Mouse (Mus musculus): Measurements from ENCODE around the gene Glyctk. TPM values are rescaled to one million over a fixed set of nuclear protein-coding genes. Genes with fewer than 3 reads are reported as not detected.

Glyctk gene
- polyA plus RNA-seq, 1 experiment from 2014 or later: 3.0 TPM

GRCm38 (mm10) chr9:106197081-106197713 is 39.3 kb upstream of the Glyctk start:
- Histone ChIP-seq H3K27ac (replicated peaks) (no peak overlapping the region), H3K9me3 (replicated peaks) (no peaks in the 10 kb centered on the region), H3K27me3 (no peaks in the 10 kb centered on the region), H3K4me2 (replicated peaks) (no peak overlapping the region), H3K9ac (no peak overlapping the region), H3K4me3 (replicated peaks) (no peak overlapping the region), H3K4me1 (peaks cover 22% of the 10 kb centered on the region), H3K36me3 (peaks cover 39% of the 10 kb centered on the region)
- ATAC-seq (ENCODE audit: insufficient number of reproducible peaks, low FRiP score, low TSS enrichment, low read depth): no peak
- WGBS: 90% methylated on average over 3 of the region's 3 CpGs

GRCm38 (mm10) chr9:106195693-106196092 is 37.8 kb upstream of the Glyctk start:
- no peak overlapping the region for H3K9ac ChIP-seq
- no peak for ATAC-seq (ENCODE audit: insufficient number of reproducible peaks, low FRiP score, low TSS enrichment, low read depth)
- H3K4me1 ChIP-seq: peaks cover 21% of the 10 kb centered on the region
- H3K4me2 ChIP-seq (replicated peaks): no peak overlapping the region
- no peaks in the 10 kb centered on the region for H3K9me3 ChIP-seq (replicated peaks)
- no peaks in the 10 kb centered on the region for H3K27me3 ChIP-seq
- 90% methylated on average over 8 of the region's 8 CpGs for WGBS
- no peak overlapping the region for H3K4me3 ChIP-seq (replicated peaks)
- H3K27ac ChIP-seq (replicated peaks): no peak overlapping the region
- H3K36me3 ChIP-seq: peaks cover 52% of the 10 kb centered on the region

- no peaks in the 10 kb centered on the region for H3K9me3 ChIP-seq (replicated peaks)
- H3K27me3 ChIP-seq: no peaks in the 10 kb centered on the region
- no peak overlapping the region; the same call in 1 of the 2 replicates for H3K27ac ChIP-seq (replicated peaks)
- no peak overlapping the region for H3K4me3 ChIP-seq (replicated peaks)
- peaks cover 12% of the 10 kb centered on the region for H3K4me1 ChIP-seq
- peaks cover 67% of the 10 kb centered on the region for H3K36me3 ChIP-seq
- 90% methylated on average over 8 of the region's 8 CpGs for WGBS
- H3K9ac ChIP-seq: no peak overlapping the region
- no peak for ATAC-seq (ENCODE audit: insufficient number of reproducible peaks, low FRiP score, low TSS enrichment, low read depth)
- H3K4me2 ChIP-seq (replicated peaks): no peak overlapping the region
Observed at GRCm38 (mm10) chr9:106193930-106194807, 36.2 kb upstream of the Glyctk start.

DNA sequence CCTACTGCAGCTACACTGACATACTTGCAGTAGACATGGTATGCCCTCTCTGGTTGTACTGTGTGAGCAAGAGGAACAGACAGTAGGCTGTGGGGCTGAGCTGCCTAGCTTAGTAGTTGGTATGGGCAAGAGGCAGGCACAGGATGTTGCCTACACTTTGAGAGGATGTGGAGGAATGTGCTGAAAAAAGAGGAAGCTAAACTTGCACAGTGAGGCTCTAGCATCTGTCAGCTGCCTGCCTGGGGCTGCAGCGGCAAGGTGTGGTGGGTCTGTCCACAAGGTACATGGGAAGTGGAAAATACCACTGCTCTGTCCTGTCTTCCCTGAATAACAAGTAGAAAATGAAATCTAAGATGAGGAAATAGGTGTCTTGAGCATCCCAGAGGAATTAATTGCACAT is 35.1 kb upstream of the Glyctk start:
- no peak; the same call in 1 of the 2 replicates for ATAC-seq (ENCODE audit: insufficient number of reproducible peaks, low FRiP score, low TSS enrichment, low read depth)
- Histone ChIP-seq H3K27ac (replicated peaks) (no peak overlapping the region; the same call in 1 of the 2 replicates), H3K4me3 (replicated peaks) (no peak overlapping the region), H3K4me2 (replicated peaks) (no peak overlapping the region), H3K27me3 (no peaks in the 10 kb centered on the region), H3K36me3 (peaks cover 79% of the 10 kb centered on the region), H3K9me3 (replicated peaks) (no peaks in the 10 kb centered on the region), H3K4me1 (peaks cover 6% of the 10 kb centered on the region), H3K9ac (no peak overlapping the region)
- 83% methylated on average over 1 of the region's 1 CpGs for WGBS

DNA sequence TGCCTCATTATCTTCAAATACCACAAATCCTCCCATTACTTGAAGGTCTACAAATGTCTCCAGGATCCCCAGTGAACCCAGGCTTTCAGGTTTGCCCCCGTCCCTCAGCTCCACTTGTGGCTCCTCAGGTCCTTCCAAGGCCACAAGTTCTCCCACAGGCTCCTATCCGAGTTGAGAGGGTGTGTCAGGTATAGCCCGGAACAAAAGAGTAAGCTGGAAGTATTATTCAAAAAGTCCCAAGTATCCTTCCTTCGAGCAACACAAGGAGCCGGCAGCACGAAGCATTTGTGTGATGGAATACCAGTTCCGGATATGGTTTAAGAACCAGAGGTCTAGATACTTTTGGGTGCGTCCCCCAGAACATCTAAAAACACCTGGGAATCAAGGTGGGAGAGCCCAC is 34.1 kb upstream of the Glyctk start:
- WGBS: 90% methylated on average over 8 of the region's 8 CpGs
- ATAC-seq (ENCODE audit: insufficient number of reproducible peaks, low FRiP score, low TSS enrichment, low read depth): no peak
- H3K27ac ChIP-seq (replicated peaks): no peak overlapping the region
- H3K27me3 ChIP-seq: no peaks in the 10 kb centered on the region
- no peaks in the 10 kb centered on the region for H3K9me3 ChIP-seq (replicated peaks)
- peaks cover 89% of the 10 kb centered on the region for H3K36me3 ChIP-seq
- H3K4me3 ChIP-seq (replicated peaks): no peak overlapping the region
- no peak overlapping the region for H3K4me2 ChIP-seq (replicated peaks)
- H3K4me1 ChIP-seq: no peaks in the 10 kb centered on the region
- no peak overlapping the region for H3K9ac ChIP-seq

GRCm38 (mm10) chr9:106191355-106191754 is 33.4 kb upstream of the Glyctk start:
- Histone ChIP-seq H3K9ac (no peak overlapping the region), H3K4me2 (replicated peaks) (no peak overlapping the region), H3K27me3 (no peaks in the 10 kb centered on the region), H3K36me3 (peaks cover 90% of the 10 kb centered on the region), H3K4me3 (replicated peaks) (no peak overlapping the region), H3K27ac (replicated peaks) (no peak overlapping the region), H3K4me1 (no peaks in the 10 kb centered on the region), H3K9me3 (replicated peaks) (no peaks in the 10 kb centered on the region)
- ATAC-seq (ENCODE audit: insufficient number of reproducible peaks, low FRiP score, low TSS enrichment, low read depth): no peak
- WGBS: 94% methylated on average over 1 of the region's 1 CpGs

DNA sequence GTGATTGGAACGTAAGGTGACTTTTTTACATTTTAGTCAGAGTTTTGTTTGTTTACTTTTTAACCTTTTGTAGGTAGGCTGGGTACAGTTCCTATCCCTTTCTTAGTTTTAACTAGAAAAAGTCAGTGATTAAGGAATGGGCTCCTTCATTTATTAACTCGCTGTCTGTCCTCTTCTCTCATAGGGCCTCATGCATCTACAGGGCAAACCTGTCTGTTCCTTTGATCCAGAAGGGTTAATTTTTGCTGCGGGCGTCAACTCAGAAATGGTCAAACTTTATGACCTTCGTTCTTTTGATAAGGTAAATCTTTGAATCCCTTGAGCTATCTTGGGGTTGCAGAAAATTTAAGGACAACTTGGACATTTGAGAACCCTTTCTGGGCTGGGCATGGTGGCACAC is 26.1 kb upstream of the Glyctk start:
- Histone ChIP-seq H3K4me1 (no peaks in the 10 kb centered on the region), H3K9ac (no peak overlapping the region), H3K36me3 (peaks cover 94% of the 10 kb centered on the region), H3K9me3 (replicated peaks) (no peaks in the 10 kb centered on the region), H3K27me3 (no peaks in the 10 kb centered on the region), H3K4me2 (replicated peaks) (no peak overlapping the region), H3K27ac (replicated peaks) (no peak overlapping the region), H3K4me3 (replicated peaks) (no peak overlapping the region)
- 92% methylated on average over 5 of the region's 5 CpGs for WGBS
- no peak for ATAC-seq (ENCODE audit: insufficient number of reproducible peaks, low FRiP score, low TSS enrichment, low read depth)

- Histone ChIP-seq H3K4me1 (no peaks in the 10 kb centered on the region), H3K9me3 (replicated peaks) (no peaks in the 10 kb centered on the region), H3K4me2 (replicated peaks) (no peak overlapping the region), H3K36me3 (peaks cover 91% of the 10 kb centered on the region), H3K27ac (replicated peaks) (no peak overlapping the region), H3K4me3 (replicated peaks) (no peak overlapping the region), H3K27me3 (no peaks in the 10 kb centered on the region), H3K9ac (no peak overlapping the region)
- ATAC-seq (ENCODE audit: insufficient number of reproducible peaks, low FRiP score, low TSS enrichment, low read depth): no peak
- 96% methylated on average over 4 of the region's 4 CpGs for WGBS
Observed at GRCm38 (mm10) chr9:106182146-106182545, 24.2 kb upstream of the Glyctk start.

DNA sequence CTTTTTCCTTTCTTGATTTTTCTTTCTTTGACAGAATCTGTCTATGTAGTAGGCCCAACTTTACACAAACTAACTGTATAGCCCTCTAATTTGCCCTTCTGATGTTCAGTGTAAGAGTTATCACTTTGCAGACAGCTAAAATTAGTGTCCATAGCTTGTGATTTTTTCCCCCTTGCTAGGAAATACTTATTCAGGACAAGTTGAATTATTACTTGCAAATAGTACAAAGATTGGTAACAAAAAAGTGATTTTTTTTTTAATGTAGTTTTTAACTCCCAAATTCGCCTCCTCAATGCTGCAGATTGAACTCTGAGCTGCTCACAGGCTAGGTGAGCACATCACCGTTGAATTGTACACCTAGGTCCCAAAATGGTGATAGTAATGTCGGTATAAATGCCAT is 22.0 kb upstream of the Glyctk start:
- Histone ChIP-seq H3K9ac (no peak overlapping the region), H3K4me1 (peaks cover 5% of the 10 kb centered on the region), H3K27me3 (no peaks in the 10 kb centered on the region), H3K27ac (replicated peaks) (no peak overlapping the region), H3K9me3 (replicated peaks) (no peaks in the 10 kb centered on the region), H3K4me2 (replicated peaks) (no peak overlapping the region), H3K36me3 (peaks cover 78% of the 10 kb centered on the region), H3K4me3 (replicated peaks) (no peak overlapping the region)
- WGBS: 86% methylated on average over 3 of the region's 3 CpGs
- no peak for ATAC-seq (ENCODE audit: insufficient number of reproducible peaks, low FRiP score, low TSS enrichment, low read depth)

GRCm38 (mm10) chr9:106179454-106179853 is 21.5 kb upstream of the Glyctk start:
- H3K4me1 ChIP-seq: peaks cover 10% of the 10 kb centered on the region
- no peaks in the 10 kb centered on the region for H3K27me3 ChIP-seq
- 72% methylated on average over 2 of the region's 2 CpGs for WGBS
- H3K4me2 ChIP-seq (replicated peaks): no peak overlapping the region
- H3K36me3 ChIP-seq: peaks cover 73% of the 10 kb centered on the region
- no peak for ATAC-seq (ENCODE audit: insufficient number of reproducible peaks, low FRiP score, low TSS enrichment, low read depth)
- no peak overlapping the region for H3K4me3 ChIP-seq (replicated peaks)
- H3K9me3 ChIP-seq (replicated peaks): no peaks in the 10 kb centered on the region
- H3K27ac ChIP-seq (replicated peaks): no peak overlapping the region
- no peak overlapping the region for H3K9ac ChIP-seq

DNA sequence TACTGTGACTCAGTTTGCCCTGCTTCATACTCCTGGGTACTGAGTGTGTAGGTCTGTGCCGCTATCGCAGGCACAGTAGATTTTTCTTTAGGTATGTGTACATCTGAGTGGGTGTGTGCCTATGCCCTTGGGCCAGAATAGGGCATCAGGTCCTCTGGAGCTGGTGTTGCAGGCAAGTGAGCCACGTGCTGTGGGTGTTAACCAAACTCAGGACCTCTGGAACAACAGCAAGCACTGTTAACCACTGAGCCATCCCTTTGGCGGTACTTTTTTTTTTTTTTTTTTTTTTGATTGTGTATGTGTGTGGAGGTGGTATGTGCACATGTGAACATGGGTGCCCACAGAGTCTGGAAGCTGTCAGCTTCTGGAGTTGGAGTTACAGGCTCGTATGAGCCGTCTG is 19.9 kb upstream of the Glyctk start:
- no peak for ATAC-seq (ENCODE audit: insufficient number of reproducible peaks, low FRiP score, low TSS enrichment, low read depth)
- H3K27ac ChIP-seq (replicated peaks): no peak overlapping the region
- 82% methylated on average over 6 of the region's 6 CpGs for WGBS
- H3K4me2 ChIP-seq (replicated peaks): no peak overlapping the region
- H3K36me3 ChIP-seq: peaks cover 57% of the 10 kb centered on the region
- H3K27me3 ChIP-seq: no peaks in the 10 kb centered on the region
- no peak overlapping the region for H3K9ac ChIP-seq
- H3K4me3 ChIP-seq (replicated peaks): no peak overlapping the region
- no peaks in the 10 kb centered on the region for H3K9me3 ChIP-seq (replicated peaks)
- peaks cover 23% of the 10 kb centered on the region for H3K4me1 ChIP-seq

Measured in embryonic facial prominence, embryonic 15.5 days (tissue).